Mouse (Mus musculus) layer of hippocampus, postnatal 25 days (tissue): ENCODE data around the gene Cxcr5. TPM values are rescaled to one million over a fixed set of nuclear protein-coding genes. Genes with fewer than 3 reads are reported as not detected.
A peak's percentile ranks its signal among the peaks of the same experiment; 100 is the strongest.

ENCODE experiments used
- DNase-seq, 2 experiments: peaks; one replicate each; pipeline ENCODE4 v3.0.0; 2022; ENCODE audit warnings: mixed read lengths in 2 of 2, low spot score in 1 of 2; ENCODE audit errors: extremely low spot score in 1 of 2
- total RNA-seq, 2 experiments: library from RNA; stranded (reverse); gene quantifications; 2 replicates each; pipeline ENCODE4 v1.2.3; 2021

Cxcr5 gene
- total RNA-seq, 2 experiments from 2014 or later = not detected

DNA sequence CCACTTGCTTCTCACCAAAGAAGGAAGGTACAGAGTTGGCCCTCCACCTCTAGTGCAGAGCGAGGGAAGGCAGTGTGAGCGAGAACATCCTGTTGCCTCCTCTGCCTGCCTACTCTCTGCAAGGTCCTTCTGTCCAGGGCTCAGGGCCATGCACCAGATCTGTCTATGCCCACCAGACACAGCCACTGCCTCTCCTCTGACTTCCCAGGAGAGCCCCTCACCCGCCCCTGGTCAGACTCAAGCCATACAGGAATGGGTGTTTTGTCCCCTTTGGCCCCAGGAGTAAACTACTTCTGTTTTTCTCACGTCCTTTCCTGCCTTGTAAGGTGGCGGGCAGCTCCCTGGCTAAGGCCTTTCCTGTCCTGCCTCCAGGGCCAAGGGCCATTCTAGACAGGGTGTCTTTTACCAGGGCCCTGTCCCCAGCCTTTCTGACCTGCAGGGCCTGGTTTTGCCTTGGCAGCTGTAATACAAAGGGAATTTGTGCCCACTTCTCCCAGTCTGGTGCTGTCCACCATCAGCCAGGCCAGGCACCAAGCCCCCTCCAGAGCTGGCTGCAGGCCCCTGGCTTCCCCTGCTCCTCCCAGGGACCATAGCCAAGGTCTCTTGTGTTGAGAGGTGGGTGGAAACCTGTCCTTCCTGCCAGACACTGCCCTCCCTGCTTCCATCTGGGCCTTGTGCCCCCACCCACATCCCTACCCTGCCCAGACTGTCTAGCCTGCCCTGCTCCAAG, 50.6 kb downstream of the Cxcr5 start:
- DNase-seq = no peak

DNA sequence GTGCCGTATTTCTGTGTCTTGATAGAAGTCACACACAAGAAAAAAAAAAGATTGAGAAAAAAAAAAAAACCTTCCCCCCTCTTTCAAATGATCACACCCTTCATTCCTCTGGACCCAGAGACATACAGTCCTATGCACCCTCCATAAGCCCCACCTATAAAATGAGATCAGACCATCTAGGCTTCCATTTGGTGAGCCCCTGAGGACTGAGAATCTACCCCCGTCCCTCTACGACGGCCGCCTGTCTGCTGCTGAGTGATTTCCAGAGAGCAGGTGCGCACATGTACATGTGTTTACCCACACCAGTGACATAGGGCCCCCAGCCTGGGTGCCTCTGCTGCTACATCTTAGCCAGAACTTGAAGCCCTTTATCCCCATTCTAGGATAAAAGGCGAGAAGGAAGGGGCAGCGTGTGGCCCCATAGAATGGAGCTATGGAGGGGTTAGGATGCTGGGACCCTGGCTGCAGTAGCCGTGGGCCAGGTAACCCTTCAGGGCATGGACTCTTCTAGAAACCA, 51.3 kb downstream of the Cxcr5 start:
- no peak for DNase-seq

DNA sequence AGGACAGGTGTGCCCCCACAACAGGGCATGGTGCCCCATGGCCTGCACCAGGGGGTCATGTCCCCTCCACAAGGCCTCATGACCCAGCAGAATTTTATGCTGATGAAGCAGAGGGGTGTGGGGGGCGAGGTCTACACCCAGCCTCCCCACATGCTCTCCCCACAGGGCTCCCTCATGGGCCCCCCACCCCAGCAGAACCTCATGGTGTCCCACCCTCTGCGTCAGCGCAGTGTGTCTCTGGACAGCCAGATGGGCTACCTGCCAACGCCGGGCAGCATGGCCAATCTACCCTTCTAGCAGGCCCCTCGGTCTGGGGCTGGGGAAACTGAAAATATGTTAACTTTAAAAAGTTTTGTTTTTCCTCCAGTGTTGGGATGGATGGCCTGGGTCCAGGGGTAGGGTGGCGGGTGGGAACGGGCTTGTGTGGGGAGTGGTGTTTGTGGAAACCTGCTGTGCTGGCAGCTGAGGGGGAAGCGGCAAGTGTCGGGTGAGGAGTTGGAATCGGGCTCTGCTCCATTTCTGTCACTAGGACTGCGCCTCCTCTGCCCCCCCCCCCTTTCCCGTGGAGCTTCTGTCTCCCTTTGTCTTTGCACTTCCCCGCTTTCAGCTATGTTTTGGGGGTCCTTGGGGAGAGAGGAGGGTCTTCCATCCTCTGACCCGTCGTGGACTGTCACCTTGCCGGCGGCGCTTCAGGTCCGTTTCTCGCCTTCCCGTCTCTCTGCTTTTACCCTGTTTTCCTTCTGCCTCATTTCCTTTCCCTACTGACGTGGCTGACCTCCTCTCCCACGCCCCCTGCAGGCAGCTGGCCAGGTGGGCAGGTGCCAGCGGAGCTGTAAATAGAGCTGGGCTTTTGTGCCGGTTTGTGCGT, 52.0 kb downstream of the Cxcr5 start:
- peak; percentile 65 to 74 for DNase-seq

DNA sequence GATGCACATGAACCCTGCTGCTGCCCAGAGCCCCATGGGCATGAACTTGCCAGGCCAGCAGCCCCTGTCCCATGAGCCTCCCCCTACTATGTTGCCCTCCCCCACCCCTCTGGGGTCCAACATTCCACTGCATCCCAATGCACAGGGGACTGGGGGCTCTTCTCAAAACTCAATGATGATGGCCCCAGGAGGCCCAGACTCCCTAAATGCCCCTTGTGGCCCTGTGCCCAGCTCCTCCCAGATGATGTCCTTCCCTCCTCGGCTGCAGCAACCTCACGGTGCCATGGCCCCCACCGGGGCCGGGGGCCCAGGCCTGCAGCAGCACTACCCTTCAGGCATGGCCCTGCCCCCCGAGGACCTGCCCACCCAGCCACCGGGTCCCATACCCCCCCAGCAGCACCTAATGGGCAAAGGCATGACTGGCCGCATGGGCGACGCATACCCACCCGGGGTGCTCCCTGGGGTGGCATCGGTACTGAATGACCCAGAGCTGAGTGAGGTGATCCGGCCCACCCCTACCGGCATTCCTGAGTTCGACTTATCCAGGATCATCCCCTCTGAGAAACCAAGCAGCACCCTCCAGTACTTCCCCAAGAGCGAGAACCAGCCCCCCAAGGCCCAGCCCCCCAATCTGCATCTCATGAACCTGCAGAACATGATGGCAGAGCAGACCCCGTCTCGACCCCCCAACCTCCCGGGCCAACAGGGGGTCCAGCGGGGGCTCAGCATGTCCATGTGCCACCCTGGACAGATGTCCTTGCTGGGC, 52.8 kb downstream of the Cxcr5 start:
- no peak for DNase-seq

DNA sequence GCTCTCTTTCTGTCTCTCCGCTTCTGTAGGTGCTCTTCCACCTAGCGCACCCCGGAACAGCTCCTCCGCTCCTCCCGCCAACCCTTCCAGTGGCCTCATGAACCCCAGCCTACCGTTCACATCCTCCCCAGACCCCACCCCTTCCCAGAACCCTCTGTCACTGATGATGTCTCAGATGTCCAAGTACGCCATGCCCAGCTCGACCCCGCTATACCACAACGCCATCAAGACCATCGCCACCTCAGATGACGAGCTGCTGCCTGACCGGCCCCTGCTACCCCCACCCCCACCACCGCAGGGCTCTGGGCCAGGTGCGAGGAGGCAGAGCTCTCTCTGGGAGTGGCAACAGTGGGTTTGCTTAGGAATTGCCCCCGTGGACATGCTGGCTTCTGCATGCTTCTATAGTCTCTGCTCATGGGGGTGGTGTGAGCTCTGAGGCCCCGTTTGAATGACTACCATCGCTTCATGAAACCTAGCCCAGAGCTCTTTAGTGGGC, 53.5 kb downstream of the Cxcr5 start:
- no peak for DNase-seq

DNA sequence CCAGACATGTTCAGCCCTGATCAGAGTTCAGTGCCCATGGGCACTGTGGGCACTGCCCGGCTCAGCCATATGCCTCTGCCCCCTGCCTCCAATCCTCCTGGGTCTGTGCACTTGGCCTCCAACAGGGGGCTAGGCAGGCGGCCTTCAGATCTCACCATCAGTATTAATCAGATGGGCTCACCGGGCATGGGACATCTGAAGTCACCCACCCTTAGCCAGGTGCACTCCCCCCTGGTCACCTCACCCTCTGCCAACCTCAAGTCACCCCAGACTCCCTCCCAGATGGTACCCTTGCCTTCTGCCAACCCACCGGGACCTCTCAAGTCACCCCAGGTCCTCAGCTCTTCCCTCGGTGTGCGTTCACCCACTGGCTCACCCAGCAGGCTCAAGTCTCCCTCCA, 54.3 kb downstream of the Cxcr5 start:
- DNase-seq = no peak

DNA sequence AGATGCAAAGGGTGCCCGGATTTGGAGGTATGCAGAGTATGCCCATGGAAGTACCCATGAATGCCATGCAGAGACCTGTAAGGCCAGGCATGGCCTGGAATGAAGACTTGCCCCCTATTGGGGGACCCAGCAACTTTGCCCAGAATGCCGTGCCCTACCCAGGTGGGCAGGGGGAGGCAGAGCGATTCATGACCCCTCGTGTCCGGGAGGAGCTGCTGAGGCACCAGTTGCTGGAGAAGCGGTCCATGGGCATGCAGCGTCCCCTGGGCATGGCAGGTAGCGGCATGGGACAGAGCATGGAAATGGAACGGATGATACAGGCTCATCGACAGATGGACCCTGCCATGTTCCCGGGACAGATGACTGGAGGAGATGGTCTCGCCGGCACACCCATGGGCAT, 55.1 kb downstream of the Cxcr5 start:
- DNase-seq = no peak

DNA sequence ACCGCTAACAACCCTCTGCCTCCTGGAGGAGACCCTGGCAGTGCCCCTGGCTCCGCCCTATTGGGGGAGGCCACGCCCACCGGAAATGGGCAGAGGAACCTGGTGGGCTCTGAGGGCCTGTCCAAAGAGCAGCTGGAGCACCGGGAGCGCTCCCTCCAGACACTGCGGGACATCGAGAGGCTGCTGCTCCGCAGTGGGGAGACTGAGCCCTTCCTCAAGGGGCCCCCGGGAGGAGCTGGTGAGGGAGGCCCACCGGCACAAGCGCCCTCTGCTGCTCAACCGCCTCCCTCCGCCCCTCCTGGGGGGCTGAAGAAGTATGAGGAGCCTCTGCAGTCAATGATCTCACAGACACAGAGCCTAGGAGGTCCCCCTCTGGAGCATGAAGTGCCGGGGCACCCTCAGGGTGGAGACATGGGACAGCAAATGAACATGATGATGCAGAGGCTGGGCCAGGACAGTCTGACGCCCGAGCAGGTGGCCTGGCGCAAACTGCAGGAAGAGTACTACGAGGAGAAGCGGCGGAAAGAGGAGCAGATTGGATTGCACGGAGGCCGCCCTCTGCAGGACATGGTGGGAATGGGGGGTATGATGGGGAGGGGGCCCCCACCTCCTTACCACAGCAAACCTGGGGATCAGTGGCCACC, 55.7 kb downstream of the Cxcr5 start:
- no peak for DNase-seq

DNA sequence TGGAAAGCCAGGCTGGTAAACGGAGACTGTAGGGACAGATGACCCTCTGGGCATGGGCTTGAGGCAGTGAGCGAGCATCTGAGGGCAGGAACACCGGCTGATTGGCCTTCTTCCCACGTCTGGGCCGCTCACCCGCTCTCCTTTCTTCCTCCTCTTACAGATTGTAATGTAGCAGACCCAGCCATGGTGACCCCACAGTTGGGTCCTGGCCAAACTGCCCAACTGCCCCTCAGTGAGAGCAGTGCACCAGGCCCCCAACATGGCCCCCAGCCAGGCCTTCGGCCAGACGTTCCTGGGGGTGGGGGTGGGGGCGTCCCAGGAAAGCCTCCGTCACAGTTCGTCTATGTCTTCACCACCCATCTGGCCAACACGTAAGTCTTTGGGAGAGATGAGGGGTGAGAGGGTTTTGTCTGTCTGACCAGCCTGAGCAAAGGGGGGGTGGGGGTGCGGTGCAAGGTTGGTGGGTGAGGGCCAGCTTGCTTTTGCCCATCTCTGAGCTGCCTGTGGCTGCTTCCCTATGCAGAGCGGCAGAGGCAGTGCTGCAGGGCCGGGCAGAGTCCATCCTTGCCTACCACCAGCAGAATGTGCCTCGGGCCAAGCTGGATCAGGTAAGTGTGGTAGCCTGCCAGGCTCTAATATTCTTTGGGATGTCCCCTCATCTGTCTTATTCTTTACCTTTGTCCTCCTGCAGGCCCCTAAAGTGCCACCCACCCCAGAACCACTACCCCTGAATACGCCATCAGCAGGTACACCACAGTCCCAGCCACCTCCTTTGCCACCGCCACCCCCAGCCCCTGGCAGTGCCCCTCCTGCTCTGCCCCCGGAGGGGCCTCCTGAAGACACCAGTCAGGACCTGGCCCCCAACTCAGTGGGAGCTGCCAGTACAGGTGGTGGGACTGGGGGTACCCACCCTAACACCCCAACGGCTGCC, 56.5 kb downstream of the Cxcr5 start:
- DNase-seq = no peak

DNA sequence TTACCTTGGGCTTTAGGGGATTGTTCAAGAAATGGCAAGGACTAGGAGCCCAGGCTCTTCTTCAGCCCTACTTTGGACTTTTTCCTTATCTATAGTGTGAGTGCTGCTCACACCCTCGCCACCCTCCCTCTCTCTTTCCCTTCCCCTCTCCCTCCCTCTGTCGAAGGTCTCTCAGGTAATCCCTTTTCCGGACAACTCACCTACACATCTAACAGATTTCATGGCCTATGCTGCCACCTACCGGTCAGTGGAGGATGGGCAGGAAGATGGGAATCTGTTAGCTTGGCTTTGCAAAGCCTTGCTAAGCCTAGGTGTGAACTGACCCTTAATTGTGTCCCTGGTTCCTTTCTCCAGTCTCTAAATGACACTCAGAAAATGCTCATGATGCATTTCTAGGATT, 59.7 kb downstream of the Cxcr5 start:
- peak in 1 of 2 experiments; percentile 91 for DNase-seq

DNA sequence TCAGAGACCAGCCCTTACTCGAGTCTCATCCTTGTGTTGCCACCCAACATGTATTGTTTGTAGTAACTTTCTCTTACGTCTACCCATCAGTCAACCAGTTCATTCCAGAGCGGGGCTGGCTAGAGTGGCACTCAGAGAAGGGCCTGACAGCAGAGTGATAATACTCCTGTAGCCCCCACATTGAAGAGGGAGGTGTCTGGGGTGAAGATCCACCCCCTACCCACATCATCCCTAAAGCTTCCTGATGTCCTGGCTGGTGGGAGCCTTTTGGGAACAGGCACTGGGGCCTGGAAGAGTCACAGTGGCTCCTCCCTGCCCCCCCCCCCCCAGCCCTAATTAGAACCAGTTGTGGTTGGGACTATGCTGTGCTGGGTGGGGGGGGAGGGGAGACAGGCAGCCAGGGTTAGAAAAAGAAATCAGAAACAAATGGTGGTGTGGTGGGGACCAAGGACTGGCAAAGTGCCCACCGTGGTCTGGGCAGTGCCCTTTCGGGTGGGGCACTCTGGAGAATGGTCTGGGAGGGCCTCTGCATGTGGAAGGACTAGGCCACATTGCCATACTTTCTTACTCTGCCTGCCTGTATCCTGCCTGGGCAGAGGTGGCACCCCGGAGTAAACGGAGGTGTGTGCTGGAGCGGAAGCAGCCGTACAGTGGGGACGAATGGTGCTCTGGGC, 60.3 kb downstream of the Cxcr5 start:
- DNase-seq = no peak

DNA sequence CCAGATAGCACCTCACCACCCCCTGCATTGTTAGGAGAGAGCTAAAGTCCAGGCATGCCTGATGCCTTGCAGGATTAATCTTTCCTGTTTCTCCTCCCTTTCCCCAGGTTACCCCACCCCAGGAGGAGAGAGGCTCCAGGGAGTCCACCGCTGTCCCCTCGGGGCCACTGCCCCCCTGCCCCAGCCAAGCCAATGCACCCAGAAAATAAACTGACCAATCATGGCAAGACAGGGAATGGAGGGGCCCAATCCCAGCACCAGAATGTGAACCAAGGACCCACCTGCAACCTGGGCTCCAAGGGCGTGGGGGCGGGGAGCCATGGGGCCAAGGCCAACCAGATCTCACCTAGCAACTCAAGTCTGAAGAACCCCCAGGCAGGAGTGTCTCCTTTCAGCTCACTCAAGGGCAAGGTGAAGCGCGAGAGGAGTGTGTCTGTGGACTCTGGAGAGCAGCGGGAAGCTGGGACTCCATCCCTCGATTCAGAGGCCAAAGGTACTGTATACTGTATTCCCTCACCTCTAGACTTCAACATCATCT, 61.0 kb downstream of the Cxcr5 start:
- DNase-seq = no peak

DNA sequence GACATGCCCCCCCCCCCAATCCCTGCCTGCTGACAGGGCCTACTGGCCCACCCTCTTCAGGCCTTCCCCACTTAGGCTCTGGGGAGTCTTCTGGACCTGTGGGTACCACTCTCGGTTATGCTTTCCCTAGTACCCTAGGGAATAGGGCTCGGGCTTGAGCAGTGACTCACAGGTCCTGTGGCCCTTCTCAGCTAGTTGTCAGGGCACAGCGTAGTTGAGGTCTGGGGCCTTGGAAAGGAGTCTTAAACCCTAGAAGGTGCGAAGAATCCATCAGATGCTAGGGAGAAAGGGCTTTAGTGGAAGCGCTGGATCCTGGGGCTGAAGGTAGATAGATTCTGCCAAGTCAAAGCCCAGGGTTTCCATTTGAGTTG, 61.5 kb downstream of the Cxcr5 start:
- no peak for DNase-seq

DNA sequence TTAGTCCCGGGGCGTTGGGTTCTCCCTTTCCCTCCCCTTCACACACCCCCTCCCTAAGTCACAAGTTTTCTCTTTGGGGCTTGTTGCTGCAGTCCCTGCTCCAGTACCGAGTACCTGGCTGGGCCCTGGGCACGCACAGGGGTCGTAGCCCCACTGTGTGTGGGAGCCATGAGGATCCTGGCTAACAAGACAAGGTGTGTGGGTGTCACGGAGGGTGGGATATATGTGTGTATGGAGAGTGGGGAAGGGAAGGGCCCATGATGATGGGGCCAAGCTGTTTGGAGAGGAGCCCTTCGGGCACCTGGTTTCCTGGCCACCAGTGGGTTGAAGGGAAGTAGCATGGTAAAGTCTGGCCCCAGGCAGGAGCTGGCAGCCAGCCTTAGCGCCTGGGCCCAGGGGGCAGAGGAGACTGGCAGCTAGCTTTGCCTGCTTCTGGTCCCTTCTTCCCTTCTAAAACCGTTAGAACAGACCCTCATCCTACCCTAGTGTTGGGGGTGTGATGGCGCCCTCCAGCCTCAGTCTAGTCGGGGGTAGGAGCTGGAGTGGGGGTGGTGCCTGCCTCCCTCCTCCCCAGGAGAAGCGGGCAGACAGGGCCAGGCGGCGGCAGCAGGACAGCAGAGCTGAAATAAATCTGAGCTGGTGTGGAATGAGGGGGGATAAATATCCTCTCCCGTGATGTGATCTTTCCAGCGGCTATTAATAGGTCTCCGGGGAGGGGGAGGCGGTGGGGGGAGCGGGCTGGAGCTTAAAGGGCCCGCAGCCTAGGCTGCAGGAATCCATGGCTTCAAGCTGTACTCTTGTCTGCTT, 62.1 kb downstream of the Cxcr5 start:
- no peak for DNase-seq

DNA sequence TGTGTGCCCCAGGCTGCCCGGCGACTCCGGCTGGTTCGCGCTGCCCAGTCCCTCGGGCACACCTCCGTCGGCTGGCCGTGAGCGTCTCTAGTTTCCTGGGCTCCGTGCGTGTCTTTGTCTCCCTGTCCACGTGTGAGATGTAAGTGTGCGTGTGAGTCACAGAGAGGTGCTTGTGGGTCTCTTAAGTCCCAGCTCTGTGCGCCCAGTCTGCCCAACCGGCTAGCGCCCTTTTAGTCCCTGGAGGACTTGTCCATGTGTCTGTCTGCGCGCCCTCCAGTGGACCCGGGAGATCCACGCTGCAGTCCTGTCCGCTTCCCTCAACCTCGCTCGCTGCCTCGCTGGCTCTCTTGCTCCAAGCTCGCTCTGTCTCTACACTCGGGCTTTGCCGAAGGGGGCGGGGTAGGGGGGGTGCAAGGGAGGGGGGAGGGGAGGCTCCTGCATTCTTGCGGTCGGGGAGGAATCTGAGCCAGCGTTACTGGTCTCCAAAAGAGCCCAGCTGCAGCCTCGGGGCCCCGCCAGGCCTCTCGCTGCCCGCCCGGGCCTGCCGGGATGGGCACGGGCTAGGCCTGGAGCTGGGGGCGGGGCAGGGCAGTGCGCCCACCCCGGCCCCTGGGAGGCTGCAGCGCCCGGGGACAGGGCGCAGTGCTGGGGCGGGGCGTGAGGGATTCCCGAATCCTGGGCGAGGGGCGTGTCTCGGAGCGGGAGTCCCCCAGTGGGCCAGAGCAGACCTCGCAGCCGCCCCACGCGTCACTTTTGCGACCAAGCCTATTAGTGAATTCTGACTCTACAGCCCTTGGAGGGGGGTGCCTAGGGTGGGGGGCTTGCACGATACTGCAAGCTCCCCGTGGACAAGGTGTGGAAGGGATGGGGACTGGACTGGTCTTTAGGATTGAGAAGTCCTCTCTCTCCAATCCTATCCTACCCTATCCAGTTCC, 63.0 kb downstream of the Cxcr5 start:
- DNase-seq = no peak

DNA sequence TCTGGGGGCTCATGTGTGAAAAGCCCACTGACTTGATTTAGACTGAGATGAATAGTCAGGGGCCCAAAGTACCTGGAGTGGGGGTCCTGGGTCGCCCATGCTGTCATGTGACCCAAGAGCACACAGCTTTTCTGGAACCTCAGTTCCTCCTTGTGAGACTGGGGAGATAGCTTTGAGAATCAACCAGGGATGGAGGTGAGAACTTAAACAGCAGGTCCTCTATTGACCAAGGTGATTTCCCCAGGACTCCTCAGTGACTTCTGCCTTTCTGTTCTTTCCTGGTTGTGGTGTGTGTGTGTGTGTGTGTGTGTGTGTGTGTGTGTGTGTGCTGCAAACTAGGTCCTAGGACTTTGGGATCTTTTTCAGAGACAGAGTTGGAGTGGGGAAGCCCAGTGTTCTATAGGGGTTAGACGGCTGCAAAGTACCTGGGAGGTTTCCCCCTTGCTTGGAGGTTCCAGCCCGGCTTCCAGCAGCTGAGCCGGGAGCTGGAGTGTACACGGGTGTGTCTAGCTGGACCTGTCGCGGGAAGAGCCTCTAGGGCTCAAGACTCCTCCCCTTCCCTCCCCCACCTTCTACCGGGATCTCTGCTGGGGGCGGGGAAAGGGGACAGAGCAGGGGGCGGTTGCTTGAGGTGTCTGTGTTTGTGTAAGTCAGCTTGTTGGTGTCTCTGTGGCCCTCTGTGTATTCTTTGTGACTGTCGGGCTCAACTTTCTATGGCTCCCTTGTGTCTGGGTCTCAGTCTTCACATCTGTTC, 63.9 kb downstream of the Cxcr5 start:
- no peak for DNase-seq
